Mouse (Mus musculus) myocyte (in vitro differentiated cells): ENCODE results near the gene Ptgdr2.

ENCODE experiments used
- MYOD1 ChIP-seq, 3 experiments: IDR thresholded peaks; one replicate each; pipeline ENCODE4 v1.6.1; 2011; ENCODE audit warnings: control low read depth in 2 of 3, low read depth in 2 of 3, mild to moderate bottlenecking in 2 of 3, moderate library complexity in 1 of 3; ENCODE audit not compliant: insufficient read length in 2 of 3, control insufficient read depth in 1 of 3
- MYOG ChIP-seq, 3 experiments: IDR thresholded peaks; one replicate each; pipeline ENCODE4 v1.6.1; 2011; ENCODE audit warnings: control low read depth in 2 of 3, low read depth in 2 of 3, mild to moderate bottlenecking in 2 of 3; ENCODE audit not compliant: insufficient read length in 2 of 3, control insufficient read depth in 1 of 3, insufficient read depth in 1 of 3
- TCF12 ChIP-seq: IDR thresholded peaks from one replicate; pipeline ENCODE4 v1.6.1; 2011; ENCODE audit warnings: mild to moderate bottlenecking, control low read depth; ENCODE audit not compliant: poor library complexity, insufficient read depth, severe bottlenecking

DNA sequence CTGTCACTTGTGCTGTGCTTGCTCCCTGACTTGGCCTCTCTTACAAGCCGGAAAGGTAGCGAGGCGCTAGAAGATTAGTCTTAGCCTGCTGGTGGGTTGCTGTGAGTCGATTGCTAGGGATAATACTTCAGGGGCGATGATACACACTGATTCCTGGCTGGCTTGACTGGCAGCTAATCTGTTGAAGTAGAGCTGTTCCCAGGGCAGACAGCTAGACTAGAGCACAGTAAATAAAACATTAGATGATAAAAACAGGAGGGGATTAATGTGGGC lies 31.3 kb upstream of the Ptgdr2 start:
- TF ChIP-seq MYOD1 (IDR thresholded peaks at IDR 0.05; ENCODE audit: control insufficient read depth in 1 of 3, insufficient read length in 2 of 3, low read depth in 2 of 3) (no peak), TCF12 (no peak), MYOG (IDR thresholded peaks at IDR 0.05; ENCODE audit: control insufficient read depth in 1 of 3, insufficient read depth in 1 of 3, insufficient read length in 2 of 3, low read depth in 2 of 3) (no peak)
